Mouse (Mus musculus) spleen, adult 18-20 months (tissue): ENCODE measurements around the gene Zfp46.

Experiments
- DNase-seq, 2 experiments: peaks; one replicate each; pipeline ENCODE4 v3.0.0; 2022; ENCODE audit warnings: mixed read lengths in 2 of 2

The Zfp46 gene

GRCm38 (mm10) chr4:136268912-136269311, 15.6 kb upstream of the Zfp46 start:
- no peak for DNase-seq

- no peak for DNase-seq
Observed at GRCm38 (mm10) chr4:136270648-136271047, 13.8 kb upstream of the Zfp46 start.

- DNase-seq, result no peak
Observed at GRCm38 (mm10) chr4:136281097-136281496, 3.4 kb upstream of the Zfp46 start.

DNA sequence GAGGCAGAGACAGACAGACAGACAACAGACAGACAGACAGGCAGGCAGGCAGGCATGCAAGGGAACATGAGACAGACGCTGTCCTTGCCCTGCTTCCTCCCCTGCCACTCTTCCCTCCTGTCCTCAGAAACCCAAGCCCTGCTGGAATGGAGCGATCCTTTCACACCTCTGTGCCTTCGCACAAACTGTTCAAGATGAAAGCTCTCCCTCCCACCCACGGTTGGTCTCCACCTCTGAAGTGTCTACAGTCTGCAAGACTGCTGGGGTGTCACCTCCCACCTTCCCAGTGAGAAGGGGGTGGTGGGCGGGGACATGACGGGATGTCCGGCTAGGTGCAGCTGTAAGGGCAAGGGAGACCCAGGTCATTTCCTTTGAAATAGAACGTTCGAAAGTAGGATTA, 2.9 kb upstream of the Zfp46 start:
- DNase-seq, result no peak

DNA sequence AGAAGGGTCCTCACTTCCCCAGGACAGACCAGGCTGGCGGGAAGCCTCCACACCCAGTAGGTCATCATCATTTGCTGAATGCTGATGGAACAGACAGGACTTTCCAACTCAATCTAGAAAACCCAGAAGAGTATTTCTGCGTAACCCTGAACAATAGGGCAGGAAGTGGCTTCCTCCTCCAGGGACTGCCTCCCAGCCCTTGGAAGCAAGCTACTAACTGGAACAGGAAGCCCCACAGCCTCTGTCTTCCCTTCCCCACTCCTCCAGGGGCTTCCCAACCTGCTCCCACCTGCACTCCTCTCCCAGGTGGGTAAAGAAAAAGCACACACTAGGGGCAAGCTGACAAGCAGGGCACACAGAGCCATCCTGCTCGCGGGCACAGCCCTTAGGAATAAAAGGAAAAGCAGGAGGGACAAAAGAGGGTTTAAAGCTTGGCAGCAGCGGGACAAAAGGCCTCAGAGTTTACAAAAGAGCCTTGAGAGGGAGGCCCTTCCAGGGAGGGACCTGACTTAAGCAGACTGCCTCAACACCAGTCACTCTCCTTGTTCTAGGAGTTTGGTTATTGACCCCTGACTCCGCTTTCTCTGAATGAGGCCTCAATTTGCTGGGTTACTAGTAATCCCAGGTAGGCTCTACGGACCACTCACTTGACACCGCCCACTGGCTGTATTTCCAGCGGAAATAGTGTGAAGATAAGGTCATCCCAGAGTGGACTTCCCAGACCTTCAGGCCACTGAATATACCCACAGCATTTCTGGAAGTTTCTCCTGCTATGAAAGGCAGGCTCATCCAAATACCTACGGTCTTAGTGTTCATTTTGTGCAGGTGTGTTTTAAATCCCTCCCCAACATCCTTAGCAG, 1.6 kb upstream of the Zfp46 start:
- no peak for DNase-seq

- DNase-seq, result no peak
Observed at GRCm38 (mm10) chr4:136283783-136284182, 700 bp upstream of the Zfp46 start.

- DNase-seq, result no peak
Observed at GRCm38 (mm10) chr4:136284891-136285290, 408 bp downstream of the Zfp46 start.

DNA sequence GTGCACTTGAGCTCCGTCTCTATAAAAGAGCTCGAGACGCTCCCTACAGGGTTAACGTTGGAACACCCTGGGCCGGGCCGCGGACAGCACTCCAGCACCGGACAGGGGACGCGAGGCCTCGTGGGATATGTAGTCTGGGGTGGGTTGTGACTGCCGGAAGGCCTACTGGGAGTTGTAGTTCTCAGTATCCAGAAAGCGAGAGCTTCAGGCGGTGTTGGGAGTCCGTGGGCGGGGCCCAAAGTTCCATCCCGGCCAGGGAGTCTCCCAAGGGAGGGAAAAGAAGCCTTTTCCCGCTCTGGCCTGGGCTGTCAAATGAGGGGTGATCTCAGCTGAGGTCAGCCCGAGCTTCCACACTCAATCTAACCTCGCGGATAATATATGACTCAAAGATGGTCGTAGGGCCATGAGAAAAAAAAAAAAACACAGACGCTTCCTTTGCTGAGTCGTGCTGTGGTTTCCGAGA, 896 bp downstream of the Zfp46 start:
- peak; percentile 84 to 86 for DNase-seq

DNA sequence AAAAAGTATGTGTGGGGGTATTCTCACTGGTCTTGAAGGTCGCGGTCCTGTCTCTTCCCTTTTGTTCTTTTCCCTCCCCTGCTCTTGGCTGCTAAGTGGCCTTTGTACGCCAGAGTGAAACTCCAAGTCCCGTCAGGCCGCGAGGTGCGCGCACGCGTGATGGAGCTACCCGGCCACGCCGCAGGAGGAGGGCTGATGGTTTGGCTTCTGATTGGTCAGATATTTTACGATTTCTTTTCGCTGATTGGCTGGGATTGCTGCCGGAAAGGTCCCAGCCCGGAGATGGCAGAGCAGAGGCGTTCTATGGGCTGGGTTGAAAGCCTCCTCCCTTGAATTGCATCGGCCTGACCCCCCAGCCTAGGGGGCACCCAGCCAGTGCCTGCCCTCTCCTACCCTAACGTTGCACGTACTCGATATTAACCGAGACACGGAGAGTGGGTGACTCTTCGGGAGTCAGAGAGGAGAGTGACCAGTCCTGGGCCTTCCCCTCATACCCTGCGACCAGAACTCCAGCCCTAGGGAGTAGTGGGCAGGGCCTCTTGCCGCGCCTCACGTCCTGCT, 1.4 kb downstream of the Zfp46 start:
- DNase-seq, result peak; percentile 90 to 92

DNA sequence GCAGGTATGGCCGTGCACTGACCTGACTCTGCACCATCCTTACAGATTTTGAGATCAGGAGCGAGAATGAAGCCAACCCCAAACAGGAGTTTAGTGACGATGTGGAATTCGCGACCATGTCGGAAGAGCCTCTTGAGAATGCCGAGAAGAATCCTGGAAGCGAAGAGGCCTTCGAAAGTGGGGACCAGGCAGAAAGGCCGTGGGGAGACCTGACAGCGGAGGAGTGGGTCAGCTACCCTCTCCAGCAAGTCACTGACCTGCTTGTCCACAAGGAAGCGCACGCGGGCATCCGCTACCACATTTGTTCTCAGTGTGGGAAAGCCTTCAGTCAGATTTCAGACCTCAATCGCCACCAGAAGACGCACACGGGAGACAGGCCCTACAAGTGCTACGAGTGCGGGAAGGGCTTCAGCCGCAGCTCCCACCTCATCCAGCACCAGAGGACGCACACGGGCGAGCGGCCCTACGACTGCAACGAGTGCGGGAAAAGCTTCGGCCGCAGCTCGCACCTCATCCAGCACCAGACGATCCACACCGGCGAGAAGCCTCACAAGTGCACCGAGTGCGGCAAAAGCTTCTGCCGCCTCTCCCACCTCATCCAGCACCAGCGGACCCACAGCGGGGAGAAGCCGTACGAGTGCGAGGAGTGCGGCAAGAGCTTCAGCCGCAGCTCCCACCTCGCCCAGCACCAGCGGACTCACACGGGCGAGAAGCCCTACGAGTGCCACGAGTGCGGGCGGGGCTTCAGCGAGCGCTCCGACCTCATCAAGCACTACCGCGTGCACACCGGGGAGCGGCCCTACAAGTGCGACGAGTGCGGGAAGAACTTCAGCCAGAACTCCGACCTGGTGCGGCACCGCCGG, 5.7 kb downstream of the Zfp46 start:
- no peak for DNase-seq

GRCm38 (mm10) chr4:136290781-136291595, 6.5 kb downstream of the Zfp46 start:
- DNase-seq, result no peak

- DNase-seq, result no peak
Observed at GRCm38 (mm10) chr4:136291692-136292091, 7.2 kb downstream of the Zfp46 start.

- DNase-seq, result no peak
Observed at GRCm38 (mm10) chr4:136295941-136296340, 11.5 kb downstream of the Zfp46 start.

- DNase-seq, result no peak
Observed at GRCm38 (mm10) chr4:136302462-136302861, 18.0 kb downstream of the Zfp46 start.

DNA sequence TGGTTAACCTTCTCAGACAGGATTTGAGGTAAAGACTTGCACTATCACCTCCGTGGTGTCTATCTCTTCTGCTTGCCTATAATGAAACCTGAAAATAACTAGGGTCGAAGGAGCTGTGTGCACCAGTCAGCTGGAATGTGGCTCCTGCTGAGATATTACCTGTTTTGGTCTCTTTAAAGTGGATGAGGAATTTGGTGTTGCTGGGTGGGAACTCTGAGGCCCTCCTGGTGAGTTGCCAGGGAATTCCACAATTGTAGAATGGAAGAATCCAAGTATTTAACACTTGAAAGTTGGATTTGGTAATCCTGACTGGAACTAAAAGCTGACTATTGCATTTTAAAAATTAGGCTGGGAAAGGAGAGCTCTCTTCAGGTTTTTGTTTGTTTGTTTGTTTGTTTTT, 19.7 kb downstream of the Zfp46 start:
- no peak for DNase-seq

DNA sequence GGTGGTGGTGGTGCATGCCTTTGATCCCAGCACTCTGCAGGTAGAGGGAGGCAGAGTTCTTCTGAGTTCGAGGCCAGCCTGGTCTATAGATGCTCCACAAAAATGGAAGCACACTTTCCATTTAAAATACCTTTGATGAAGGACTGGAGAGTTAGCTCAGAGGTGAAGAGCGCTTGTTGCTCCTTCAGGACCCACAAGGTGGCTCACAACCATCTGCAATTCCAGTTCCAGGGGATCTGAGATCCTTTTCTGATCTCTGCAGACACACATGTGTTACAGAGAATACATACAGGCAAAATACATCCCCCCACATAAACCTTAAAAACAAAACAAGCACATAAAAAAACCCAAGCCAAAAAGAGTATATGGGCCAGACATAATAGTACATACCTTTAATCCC, 23.9 kb downstream of the Zfp46 start:
- no peak for DNase-seq

- peak; percentile 32 to 59 for DNase-seq
Observed at GRCm38 (mm10) chr4:136309780-136310179, 25.3 kb downstream of the Zfp46 start.

DNA sequence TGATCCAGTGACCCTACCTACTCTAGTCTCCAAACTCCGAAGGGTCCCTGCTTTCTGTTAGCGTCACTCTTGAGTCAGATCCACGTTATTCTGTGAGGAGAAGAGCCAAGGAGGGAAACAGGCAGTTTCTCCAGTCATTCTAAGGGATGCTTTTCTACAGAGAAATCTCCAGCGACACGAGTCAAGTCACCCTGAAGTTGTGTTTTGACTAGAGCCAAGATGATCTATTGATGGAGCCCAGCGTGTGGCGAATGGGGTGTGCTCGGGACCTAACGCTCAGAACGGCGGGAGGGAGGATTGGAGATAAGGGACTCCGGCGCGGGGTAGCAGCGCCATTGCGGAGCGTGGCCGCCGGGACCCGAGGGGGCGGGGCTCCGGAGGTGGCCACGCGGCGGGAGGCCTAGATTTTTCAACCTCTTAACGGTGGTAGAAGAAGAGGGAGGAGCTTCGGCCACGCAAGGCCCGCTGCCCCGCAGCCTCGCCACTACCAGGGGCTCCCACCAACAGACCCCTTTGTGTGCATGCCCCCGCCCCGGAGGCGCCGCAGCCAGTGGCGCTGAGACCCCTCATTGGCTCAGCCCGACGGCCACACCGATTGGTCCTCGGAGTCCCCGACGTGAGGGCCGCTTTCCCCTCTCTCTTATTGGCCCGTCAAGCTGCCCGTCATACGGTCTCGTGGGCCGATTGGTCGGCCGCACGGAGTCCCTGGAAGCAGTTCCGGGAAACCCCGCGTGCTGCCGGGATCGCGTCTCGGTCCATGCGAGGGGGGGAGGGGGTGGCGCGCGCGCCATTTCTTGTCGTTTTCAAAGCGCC, 26.0 kb downstream of the Zfp46 start, which contains the start of gene Hnrnpr:
TSS of gene Hnrnpr (plus strand) at position 714 of the 813 bp plus-strand sequence.
- DNase-seq, result peak; percentile 97 to 99

GRCm38 (mm10) chr4:136311042-136311999, 26.8 kb downstream of the Zfp46 start:
- peak; percentile 47 to 57 for DNase-seq

DNA sequence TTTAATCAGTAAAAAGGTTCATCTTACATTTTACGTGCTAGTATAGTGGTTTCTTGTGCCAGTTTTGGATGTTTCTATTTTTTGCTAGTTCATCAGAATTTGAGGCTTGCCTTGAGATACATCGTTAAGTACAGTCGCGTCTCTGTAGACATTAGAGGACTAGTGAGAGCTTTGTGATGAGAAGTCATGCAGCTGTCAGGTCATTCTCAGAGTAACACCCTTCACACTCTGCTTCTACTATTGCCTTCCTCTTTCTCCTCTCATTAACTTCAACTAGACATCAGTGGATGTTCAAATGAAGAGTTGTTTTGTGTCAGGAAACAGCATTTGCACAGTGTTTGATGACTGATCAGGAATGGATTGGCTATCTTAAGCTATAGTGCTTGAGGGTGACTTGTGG, 28.1 kb downstream of the Zfp46 start:
- no peak for DNase-seq
